Mouse (Mus musculus) stomach, embryonic 16.5 days (tissue): ENCODE data around the gene Serpina3n. TPM values are rescaled to one million over a fixed set of nuclear protein-coding genes. Genes with fewer than 3 reads are reported as not detected.
"Not testable (repeated sequence)": the region's sequence is repeated elsewhere in the genome, so short reads cannot be mapped to it uniquely, and the experiment has no call there.

Experiments used
- ATAC-seq: fragments of 200-750 bp; cut with Nextera tagmentation; 2 replicates; pipeline ENCODE4 v1.8.0; 2017; ENCODE audit warnings: moderate number of reproducible peaks, moderate TSS enrichment; ENCODE audit not compliant: insufficient read depth, low FRiP score
- H3K27ac ChIP-seq: fragments of 300-500 bp; sonication (generic); 2 replicates; pipeline ENCODE4 v1.5.1; 2014; ENCODE audit warnings: low read length
- H3K27me3 ChIP-seq: fragments of 300-500 bp; sonication (generic); 2 replicates; pipeline ENCODE4 v1.6.1; 2014; ENCODE audit warnings: low read length, control low read depth, mixed read lengths; ENCODE audit not compliant: control insufficient read depth, insufficient read depth
- H3K36me3 ChIP-seq: fragments of 300-500 bp; sonication (generic); 2 replicates; pipeline ENCODE4 v1.6.1; 2014; ENCODE audit warnings: low read length; ENCODE audit not compliant: control insufficient read depth, insufficient read depth
- H3K4me1 ChIP-seq: fragments of 300-500 bp; sonication (generic); 2 replicates; pipeline ENCODE4 v1.6.1; 2014; ENCODE audit warnings: low read length, control low read depth, mixed read lengths; ENCODE audit not compliant: control insufficient read depth, insufficient read depth
- H3K4me2 ChIP-seq: fragments of 300-500 bp; sonication (generic); 2 replicates; pipeline ENCODE4 v1.6.1; 2014; ENCODE audit warnings: low read depth, low read length, mixed read lengths
- H3K4me3 ChIP-seq: fragments of 300-500 bp; sonication (generic); replicated peaks from 2 replicates; pipeline ENCODE4 v1.5.1; 2014; ENCODE audit warnings: mild to moderate bottlenecking, low read length
- H3K9ac ChIP-seq: fragments of 300-500 bp; sonication (generic); 2 replicates; pipeline ENCODE4 v1.6.1; 2014; ENCODE audit warnings: low read length
- H3K9me3 ChIP-seq: fragments of 300-500 bp; sonication (generic); replicated peaks from 2 replicates; pipeline ENCODE4 v1.6.1; 2016; ENCODE audit warnings: low read length, control low read depth; ENCODE audit not compliant: control insufficient read depth
- WGBS: fragments of 180-500 bp; shearing (Covaris S2); extraction: QIAGEN DNeasy Blood & Tissue Kit; methylation state at CpG from one replicate; pipeline ENCODE4 v1.1.7; 2014; 5-methylcytosine and 5-hydroxymethylcytosine counted together
- polyA plus RNA-seq: library from polyadenylated mRNA; unstranded; fragments of >200 nt; fragmentation: Nextera tagmentation; extraction: Ambion mirVana; gene quantifications from 2 replicates; pipeline ENCODE4 v1.2.1, GENCODE M21; 2015

Gene Serpina3n
- polyA plus RNA-seq = 0.06 TPM in 1 of 2 replicates, not detected in the other

- Histone ChIP-seq H3K27me3 (no peaks in the 10 kb centered on the region), H3K27ac (no peak within 1 kb of the TSS), H3K9ac (no peak within 1 kb of the TSS), H3K36me3 (no peaks in the 10 kb centered on the region), H3K9me3 (no peaks in the 10 kb centered on the region), H3K4me3 (no peak within 1 kb of the TSS), H3K4me2 (no peak within 1 kb of the TSS), H3K4me1 (no peaks in the 10 kb centered on the region)
- ATAC-seq = no peak
- 42% methylated on average over 4 of the region's 4 CpGs for WGBS
Observed at GRCm38 (mm10) chr12:104406454-104406885, at the start of gene Serpina3n. Gene Serpina3n, plus strand, starts transcription at chr12:104406729.

- H3K9ac ChIP-seq = no peak overlapping the region
- no peak overlapping the region for H3K4me2 ChIP-seq
- H3K4me3 ChIP-seq = no peak overlapping the region
- WGBS = 81% methylated on average over 3 of the region's 3 CpGs
- ATAC-seq = no peak
- no peaks in the 10 kb centered on the region for H3K27me3 ChIP-seq
- H3K36me3 ChIP-seq = no peaks in the 10 kb centered on the region
- no peaks in the 10 kb centered on the region for H3K4me1 ChIP-seq
- no peaks in the 10 kb centered on the region for H3K9me3 ChIP-seq
- H3K27ac ChIP-seq = no peak overlapping the region
Observed at GRCm38 (mm10) chr12:104369986-104370385, 36.5 kb upstream of the Serpina3n start.

GRCm38 (mm10) chr12:104377179-104377578 lies 29.4 kb upstream of the Serpina3n start:
- WGBS = 70% methylated on average over 5 of the region's 5 CpGs

GRCm38 (mm10) chr12:104378351-104378750 lies 28.2 kb upstream of the Serpina3n start:
- not testable (repeated sequence) for H3K27ac ChIP-seq, H3K36me3 ChIP-seq, H3K9me3 ChIP-seq, ATAC-seq, H3K27me3 ChIP-seq, H3K9ac ChIP-seq, H3K4me2 ChIP-seq, H3K4me3 ChIP-seq, H3K4me1 ChIP-seq
- 62% methylated on average over 2 of the region's 2 CpGs for WGBS

More at GRCm38 (mm10) chr12:104377179-104377578, 29.4 kb upstream of the Serpina3n start:
- not testable (repeated sequence) for H3K9me3 ChIP-seq, H3K36me3 ChIP-seq, ATAC-seq, H3K4me1 ChIP-seq, H3K9ac ChIP-seq, H3K27me3 ChIP-seq, H3K4me2 ChIP-seq, H3K27ac ChIP-seq, H3K4me3 ChIP-seq

- not testable (repeated sequence) for ATAC-seq, H3K36me3 ChIP-seq, H3K4me1 ChIP-seq, H3K9me3 ChIP-seq, H3K4me3 ChIP-seq, H3K9ac ChIP-seq, H3K27me3 ChIP-seq, H3K27ac ChIP-seq, H3K4me2 ChIP-seq
- 47% methylated on average over 5 of the region's 5 CpGs for WGBS
Observed at GRCm38 (mm10) chr12:104378815-104379214, 27.7 kb upstream of the Serpina3n start.

- WGBS = 91% methylated on average over 11 of the region's 11 CpGs
- Histone ChIP-seq H3K27me3 (no peaks in the 10 kb centered on the region), H3K4me2 (no peak overlapping the region), H3K9ac (no peak overlapping the region), H3K36me3 (no peaks in the 10 kb centered on the region), H3K4me3 (no peak overlapping the region), H3K27ac (no peak overlapping the region), H3K9me3 (no peaks in the 10 kb centered on the region), H3K4me1 (no peaks in the 10 kb centered on the region)
- ATAC-seq = no peak
Observed at GRCm38 (mm10) chr12:104379856-104380255, 26.7 kb upstream of the Serpina3n start.

GRCm38 (mm10) chr12:104381071-104381604 lies 25.4 kb upstream of the Serpina3n start:
- H3K4me2 ChIP-seq, H3K27ac ChIP-seq, H3K9ac ChIP-seq, H3K4me3 ChIP-seq, H3K36me3 ChIP-seq, H3K4me1 ChIP-seq, ATAC-seq, H3K27me3 ChIP-seq, H3K9me3 ChIP-seq: not testable (repeated sequence)
- 91% methylated on average over 8 of the region's 8 CpGs for WGBS

- H3K4me3 ChIP-seq, H3K4me1 ChIP-seq, H3K27ac ChIP-seq, H3K9ac ChIP-seq, H3K9me3 ChIP-seq, H3K4me2 ChIP-seq, ATAC-seq, H3K27me3 ChIP-seq, H3K36me3 ChIP-seq: not testable (repeated sequence)
Observed at GRCm38 (mm10) chr12:104385987-104386386, 20.5 kb upstream of the Serpina3n start.

GRCm38 (mm10) chr12:104386878-104387277 lies 19.7 kb upstream of the Serpina3n start:
- not testable (repeated sequence) for H3K36me3 ChIP-seq, H3K4me2 ChIP-seq, H3K27me3 ChIP-seq, H3K9me3 ChIP-seq, H3K4me1 ChIP-seq, H3K9ac ChIP-seq, H3K4me3 ChIP-seq, H3K27ac ChIP-seq, ATAC-seq
- 56% methylated on average over 2 of the region's 2 CpGs for WGBS

- Histone ChIP-seq H3K36me3 (no peaks in the 10 kb centered on the region), H3K27ac (no peak overlapping the region), H3K4me3 (no peak overlapping the region), H3K9ac (no peak overlapping the region), H3K9me3 (no peaks in the 10 kb centered on the region), H3K27me3 (no peaks in the 10 kb centered on the region), H3K4me2 (no peak overlapping the region), H3K4me1 (no peaks in the 10 kb centered on the region)
- no peak for ATAC-seq
Observed at GRCm38 (mm10) chr12:104388477-104388876, 18.1 kb upstream of the Serpina3n start.
